Mouse (Mus musculus) heart, embryonic 11.5 days (tissue): ENCODE data around the gene Gm2026. TPM values are rescaled to one million over a fixed set of nuclear protein-coding genes. Genes with fewer than 3 reads are reported as not detected.
"Not testable (repeated sequence)": the region's sequence is repeated elsewhere in the genome, so short reads cannot be mapped to it uniquely, and the experiment has no call there.

ENCODE experiments used
- ATAC-seq: fragments of 200-750 bp; cut with Nextera tagmentation; replicated peaks from 2 replicates; pipeline ENCODE4 v1.8.0; 2017; ENCODE audit warnings: moderate library complexity; ENCODE audit not compliant: insufficient number of reproducible peaks, low FRiP score, low TSS enrichment
- H3K27ac ChIP-seq: fragments of 300-500 bp; sonication (generic); 2 replicates; pipeline ENCODE4 v1.5.1; 2014; ENCODE audit warnings: mild to moderate bottlenecking, low read depth, low read length
- H3K27me3 ChIP-seq: fragments of 300-500 bp; sonication (generic); 2 replicates; pipeline ENCODE4 v1.6.1; 2014; ENCODE audit warnings: mild to moderate bottlenecking, low read length, mixed read lengths; ENCODE audit not compliant: control insufficient read depth, insufficient read depth
- H3K36me3 ChIP-seq: fragments of 300-500 bp; sonication (generic); 2 replicates; pipeline ENCODE4 v1.6.1; 2014; ENCODE audit warnings: mild to moderate bottlenecking, low read length, moderate library complexity, mixed read lengths; ENCODE audit not compliant: control insufficient read depth, insufficient read depth
- H3K4me1 ChIP-seq: fragments of 300-500 bp; sonication (generic); 2 replicates; pipeline ENCODE4 v1.6.1; 2014; ENCODE audit warnings: low read length; ENCODE audit not compliant: control insufficient read depth, insufficient read depth
- H3K4me2 ChIP-seq: fragments of 300-500 bp; sonication (generic); 2 replicates; pipeline ENCODE4 v1.6.1; 2014; ENCODE audit warnings: mild to moderate bottlenecking, moderate library complexity
- H3K4me3 ChIP-seq: fragments of 300-500 bp; sonication (generic); 2 replicates; pipeline ENCODE4 v1.5.1; 2014; ENCODE audit warnings: low read depth, low read length
- H3K9ac ChIP-seq: fragments of 300-500 bp; sonication (generic); 2 replicates; pipeline ENCODE4 v1.6.1; 2014; ENCODE audit warnings: mild to moderate bottlenecking, low read depth, low read length, moderate library complexity
- H3K9me3 ChIP-seq: fragments of 300-500 bp; sonication (generic); replicated peaks from 2 replicates; pipeline ENCODE4 v1.6.1; 2016; ENCODE audit warnings: low read length; ENCODE audit not compliant: control insufficient read depth
- WGBS: fragments of 180-500 bp; shearing (Covaris S2); extraction: QIAGEN DNeasy Blood & Tissue Kit; methylation state at CpG from one replicate; pipeline ENCODE4 v1.1.7; 2014; ENCODE audit not compliant: insufficient replicate concordance; 5-methylcytosine and 5-hydroxymethylcytosine counted together
- polyA plus RNA-seq: library from polyadenylated mRNA; unstranded; fragments of >200 nt; fragmentation: Nextera tagmentation; extraction: Ambion mirVana; gene quantifications from 2 replicates; pipeline ENCODE4 v1.2.1, GENCODE M21; 2014

The Gm2026 gene
- 22.3 and 24.6 TPM in 2 replicates for polyA plus RNA-seq

- no CpG with 5 or more reads among the region's 4 CpGs for WGBS
Observed at GRCm38 (mm10) chr2:175965031-175965430, at the start of gene Gm2026. Gene Gm2026, plus strand, starts transcription at chr2:175965331.

GRCm38 (mm10) chr2:175931000-175931399, 34.1 kb upstream of the Gm2026 start, which contains the start of gene Zfp966:
Gene Zfp966, minus strand, starts transcription at chr2:175931100.
- H3K9me3 ChIP-seq, H3K4me3 ChIP-seq, ATAC-seq, H3K27ac ChIP-seq, H3K36me3 ChIP-seq, H3K9ac ChIP-seq, H3K4me1 ChIP-seq, H3K27me3 ChIP-seq, H3K4me2 ChIP-seq: not testable (repeated sequence)
- WGBS: no CpG with 5 or more reads among the region's 6 CpGs

More at GRCm38 (mm10) chr2:175965031-175965430, at the start of gene Gm2026:
- H3K27me3 ChIP-seq, H3K27ac ChIP-seq, ATAC-seq, H3K4me2 ChIP-seq, H3K36me3 ChIP-seq, H3K9ac ChIP-seq, H3K4me3 ChIP-seq, H3K9me3 ChIP-seq, H3K4me1 ChIP-seq: not testable (repeated sequence)

Other genes starting within 250 kb of the Gm2026 start
- not detected in 2 replicates for gene Gm2007, start 223.8 kb upstream of the Gm2026 start, polyA plus RNA-seq
- 3.0 and 5.5 TPM in 2 replicates for gene Gm14288, start 164.2 kb upstream of the Gm2026 start, polyA plus RNA-seq
- 20.9 and 21.3 TPM in 2 replicates for gene Gm6710, start 96.1 kb upstream of the Gm2026 start, polyA plus RNA-seq
- gene Zfp966, start 34.2 kb upstream of the Gm2026 start, polyA plus RNA-seq: 3.8 and 4.9 TPM in 2 replicates
- gene Gm2004, start 184.5 kb downstream of the Gm2026 start, polyA plus RNA-seq: 1.2 and 2.1 TPM in 2 replicates